Mouse (Mus musculus) liver, adult (tissue): ENCODE results near the gene Adamts13.
A peak's percentile ranks its signal among the peaks of the same experiment; 100 is the strongest.

Experiments used
- GATA4 ChIP-seq: IDR thresholded peaks from 2 replicates; pipeline ENCODE4 v1.6.1; 2014; ENCODE audit warnings: mild to moderate bottlenecking, low read length; ENCODE audit not compliant: insufficient replicate concordance

The Adamts13 gene

GRCm38 (mm10) chr2:27009714-27010244 is 36.6 kb downstream of the Adamts13 start, which contains the start of gene Cacfd1:
TSS of gene Cacfd1 (plus strand) at chr2:27009926.
- peak; percentile 31; the same call in 1 of the 2 replicates for TF ChIP-seq GATA4

GRCm38 (mm10) chr2:27017802-27018201 is 44.6 kb downstream of the Adamts13 start:
- no peak for TF ChIP-seq GATA4

DNA sequence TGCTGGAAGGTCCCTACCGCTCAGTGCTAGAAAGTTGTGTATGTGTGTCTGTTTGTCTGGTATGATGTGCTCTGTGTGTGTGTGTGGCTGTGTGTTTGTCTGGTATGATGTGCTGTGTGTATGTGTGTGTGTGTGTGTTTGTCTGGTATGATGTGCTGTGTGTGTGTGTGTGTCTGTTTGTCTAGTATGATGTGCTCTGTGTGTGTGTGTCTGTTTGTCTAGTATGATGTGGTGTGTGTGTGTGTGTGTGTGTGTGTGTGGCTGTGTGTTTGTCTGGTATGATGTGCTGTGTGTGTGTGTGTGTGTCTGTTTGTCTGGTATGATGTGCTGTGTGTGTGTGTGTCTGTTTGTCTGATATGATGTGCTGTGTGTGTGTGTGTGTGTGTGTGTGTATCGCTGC is 46.3 kb downstream of the Adamts13 start:
- TF ChIP-seq GATA4: no peak

- no peak for TF ChIP-seq GATA4
Measured at GRCm38 (mm10) chr2:27021103-27021502, 47.9 kb downstream of the Adamts13 start.

GRCm38 (mm10) chr2:27022612-27023011 is 49.4 kb downstream of the Adamts13 start:
- no peak for TF ChIP-seq GATA4

- no peak for TF ChIP-seq GATA4
Measured at GRCm38 (mm10) chr2:27024136-27024535, 50.9 kb downstream of the Adamts13 start.

DNA sequence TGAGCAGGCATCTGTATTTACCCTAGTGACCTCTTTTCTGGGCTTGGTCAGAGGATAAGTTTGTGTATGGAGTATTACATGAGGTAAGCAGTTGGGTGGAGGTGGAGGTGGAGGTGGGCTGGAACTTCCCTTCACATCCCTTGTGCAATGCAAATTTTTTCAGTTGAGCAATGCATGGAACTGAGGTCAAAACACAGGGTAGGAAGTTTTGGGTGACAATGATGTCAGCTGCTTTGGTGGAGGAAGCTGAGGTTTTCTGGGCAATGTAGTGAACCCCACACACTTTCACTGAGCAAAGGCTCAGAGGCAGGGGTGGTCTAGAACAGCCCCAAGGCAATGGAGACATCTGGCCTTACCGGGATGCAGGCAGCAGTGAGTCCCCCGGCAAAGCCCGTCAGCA is 52.3 kb downstream of the Adamts13 start:
- no peak for TF ChIP-seq GATA4

DNA sequence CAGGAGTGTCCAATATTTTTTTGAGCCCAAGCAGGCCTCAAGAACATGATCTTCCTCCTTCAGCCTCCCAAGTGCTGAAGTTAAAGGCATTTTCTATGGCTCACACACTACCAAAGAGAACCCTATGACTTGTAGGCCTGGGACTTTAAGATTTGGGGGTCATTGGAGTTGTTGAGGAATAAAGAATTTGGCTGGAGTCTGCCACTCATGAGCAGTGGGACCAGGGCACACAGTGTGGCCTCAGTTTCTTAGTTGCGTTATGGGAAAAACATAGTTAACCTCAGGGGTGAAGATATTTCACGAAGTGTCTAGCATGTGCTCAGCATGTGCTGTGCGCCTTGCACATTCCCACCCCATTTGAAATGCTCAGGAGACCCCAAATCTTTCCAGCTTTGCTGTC is 53.1 kb downstream of the Adamts13 start:
- TF ChIP-seq GATA4: no peak

- no peak for TF ChIP-seq GATA4
Measured at GRCm38 (mm10) chr2:27026857-27027617, 53.8 kb downstream of the Adamts13 start.

GRCm38 (mm10) chr2:27027618-27028436 is 54.6 kb downstream of the Adamts13 start, which contains the start of gene Slc2a6:
TSS of gene Slc2a6 (minus strand) at chr2:27027998.
- TF ChIP-seq GATA4: no peak

GRCm38 (mm10) chr2:27028437-27029015 is 55.3 kb downstream of the Adamts13 start:
- TF ChIP-seq GATA4: no peak

- TF ChIP-seq GATA4: no peak
Measured at GRCm38 (mm10) chr2:27032361-27032760, 59.1 kb downstream of the Adamts13 start.

GRCm38 (mm10) chr2:27036003-27036402 is 62.8 kb downstream of the Adamts13 start:
- TF ChIP-seq GATA4: no peak

DNA sequence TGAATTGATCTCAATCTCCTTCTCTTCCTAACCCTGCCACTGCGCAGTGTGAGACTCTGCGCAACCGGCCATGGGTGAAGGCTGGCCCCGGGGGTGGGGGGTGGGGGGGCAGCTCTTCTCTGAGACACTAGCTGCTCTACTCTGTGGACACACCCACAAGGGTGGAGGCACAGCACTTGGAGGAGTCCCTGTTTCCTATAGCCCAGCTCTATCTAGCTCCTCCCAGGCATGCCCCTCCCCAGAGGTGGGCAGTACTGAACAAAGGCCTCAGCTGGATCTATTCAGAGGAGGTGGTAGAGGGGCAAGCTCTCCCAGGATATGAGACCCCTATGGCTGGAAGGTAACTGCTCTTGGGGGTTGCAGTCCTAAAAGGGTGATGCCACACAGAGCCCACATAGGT is 63.8 kb downstream of the Adamts13 start:
- no peak for TF ChIP-seq GATA4

DNA sequence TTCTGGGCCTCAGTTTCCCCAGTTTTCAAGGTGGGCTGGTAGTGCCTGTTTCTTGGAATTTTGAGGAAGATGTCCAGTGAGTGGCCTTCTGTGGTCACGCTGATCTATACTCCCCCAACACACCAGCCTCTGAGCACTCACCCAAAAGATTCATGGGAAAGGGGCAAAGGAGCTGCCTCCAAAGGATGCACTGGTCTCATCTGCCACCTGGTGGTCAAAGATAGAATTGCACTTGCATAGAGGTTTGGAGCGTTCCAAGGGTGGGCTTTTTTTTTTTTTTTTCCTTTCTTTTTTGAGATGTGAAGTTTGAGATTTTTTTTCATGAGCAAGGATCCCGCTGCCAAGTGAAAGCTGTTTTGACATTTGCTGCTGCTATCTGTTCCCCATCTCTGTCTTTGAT is 65.4 kb downstream of the Adamts13 start:
- no peak for TF ChIP-seq GATA4
